Mouse (Mus musculus): ENCODE data around the gene Ly6g5b. TPM values are rescaled to one million over a fixed set of nuclear protein-coding genes. Genes with fewer than 3 reads are reported as not detected.

The Ly6g5b gene
- polyA plus RNA-seq (2012; rRNA removed) = 0.76 and 1.4 TPM in 2 replicates

- H3K27ac ChIP-seq (ENCODE audit: insufficient read depth, low read depth, low read length) = no peak within 1 kb of the TSS
- 85% methylated on average over 8 of the region's 8 CpGs for WGBS
These were observed at the start of gene Ly6g5b for GRCm38 (mm10) chr17:35115046-35116019. Gene Ly6g5b, minus strand, starts transcription at chr17:35115428.

GRCm38 (mm10) chr17:35164218-35164567 lies 49.0 kb upstream of the Ly6g5b start:
- Histone ChIP-seq H3K27me3 (ENCODE audit: control insufficient read depth, insufficient read depth, low read length) (no peaks in the 10 kb centered on the region), H3K27ac (ENCODE audit: insufficient read depth, low read depth, low read length) (peak overlapping the region; percentile 80), H3K4me3 (ENCODE audit: low read depth, low read length) (peak overlapping the region; percentile 99), H3K4me1 (ENCODE audit: control insufficient read depth, insufficient read depth, insufficient read length, low read length) (peaks cover 10% of the 10 kb centered on the region; the same call in 1 of the 2 replicates), H3K36me3 (ENCODE audit: control insufficient read depth, insufficient read depth, low read length) (peaks cover 30% of the 10 kb centered on the region)
- 2% methylated on average over 28 of the region's 28 CpGs for WGBS
- TF ChIP-seq POLR2A (IDR thresholded peaks at IDR 0.05; ENCODE audit: low read depth, low read length) (no peak), CTCF (IDR thresholded peaks at IDR 0.05; ENCODE audit: extremely low read depth, insufficient read length, insufficient replicate concordance, low read depth, low read length) (no peak)

More at GRCm38 (mm10) chr17:35115046-35116019, at the start of gene Ly6g5b:
- TF ChIP-seq CTCF (IDR thresholded peaks at IDR 0.05; ENCODE audit: extremely low read depth, insufficient read length, insufficient replicate concordance, low read depth, low read length) (peak; percentile 42; the same call in 1 of the 2 replicates), POLR2A (IDR thresholded peaks at IDR 0.05; ENCODE audit: low read depth, low read length) (no peak)
- Histone ChIP-seq H3K4me3 (ENCODE audit: low read depth, low read length) (no peak within 1 kb of the TSS), H3K4me1 (ENCODE audit: control insufficient read depth, insufficient read depth, insufficient read length, low read length) (no peaks in the 10 kb centered on the region), H3K27me3 (ENCODE audit: control insufficient read depth, insufficient read depth, low read length) (no peaks in the 10 kb centered on the region), H3K36me3 (ENCODE audit: control insufficient read depth, insufficient read depth, low read length) (peaks cover 44% of the 10 kb centered on the region)

GRCm38 (mm10) chr17:35163326-35164081 lies 48.3 kb upstream of the Ly6g5b start:
- peaks cover 10% of the 10 kb centered on the region; the same call in 1 of the 2 replicates for H3K4me1 ChIP-seq (ENCODE audit: control insufficient read depth, insufficient read depth, insufficient read length, low read length)
- 2% methylated on average over 8 of the region's 8 CpGs for WGBS
- no peaks in the 10 kb centered on the region for H3K27me3 ChIP-seq (ENCODE audit: control insufficient read depth, insufficient read depth, low read length)
- peak overlapping the region; percentile 80 for H3K27ac ChIP-seq (ENCODE audit: insufficient read depth, low read depth, low read length)
- peaks cover 37% of the 10 kb centered on the region for H3K36me3 ChIP-seq (ENCODE audit: control insufficient read depth, insufficient read depth, low read length)
- TF ChIP-seq POLR2A (IDR thresholded peaks at IDR 0.05; ENCODE audit: low read depth, low read length) (no peak), CTCF (IDR thresholded peaks at IDR 0.05; ENCODE audit: extremely low read depth, insufficient read length, insufficient replicate concordance, low read depth, low read length) (no peak)
- H3K4me3 ChIP-seq (ENCODE audit: low read depth, low read length) = peak overlapping the region; percentile 99

GRCm38 (mm10) chr17:35162730-35163129 lies 47.5 kb upstream of the Ly6g5b start:
- Histone ChIP-seq H3K27ac (ENCODE audit: insufficient read depth, low read depth, low read length) (no peak overlapping the region), H3K27me3 (ENCODE audit: control insufficient read depth, insufficient read depth, low read length) (no peaks in the 10 kb centered on the region), H3K4me3 (ENCODE audit: low read depth, low read length) (peak overlapping the region; percentile 35), H3K4me1 (ENCODE audit: control insufficient read depth, insufficient read depth, insufficient read length, low read length) (peaks cover 10% of the 10 kb centered on the region; the same call in 1 of the 2 replicates), H3K36me3 (ENCODE audit: control insufficient read depth, insufficient read depth, low read length) (peaks cover 44% of the 10 kb centered on the region)
- TF ChIP-seq POLR2A (IDR thresholded peaks at IDR 0.05; ENCODE audit: low read depth, low read length) (no peak), CTCF (IDR thresholded peaks at IDR 0.05; ENCODE audit: extremely low read depth, insufficient read length, insufficient replicate concordance, low read depth, low read length) (no peak)
- 10% methylated on average over 12 of the region's 12 CpGs for WGBS

GRCm38 (mm10) chr17:35162121-35162520 lies 46.9 kb upstream of the Ly6g5b start:
- WGBS = 70% methylated on average over 14 of the region's 14 CpGs
- peaks cover 10% of the 10 kb centered on the region; the same call in 1 of the 2 replicates for H3K4me1 ChIP-seq (ENCODE audit: control insufficient read depth, insufficient read depth, insufficient read length, low read length)
- no peak for TF ChIP-seq CTCF (IDR thresholded peaks at IDR 0.05; ENCODE audit: extremely low read depth, insufficient read length, insufficient replicate concordance, low read depth, low read length)
- no peak for TF ChIP-seq POLR2A (IDR thresholded peaks at IDR 0.05; ENCODE audit: low read depth, low read length)
- no peak overlapping the region for H3K4me3 ChIP-seq (ENCODE audit: low read depth, low read length)
- H3K27me3 ChIP-seq (ENCODE audit: control insufficient read depth, insufficient read depth, low read length) = no peaks in the 10 kb centered on the region
- no peak overlapping the region for H3K27ac ChIP-seq (ENCODE audit: insufficient read depth, low read depth, low read length)
- H3K36me3 ChIP-seq (ENCODE audit: control insufficient read depth, insufficient read depth, low read length) = peaks cover 50% of the 10 kb centered on the region

GRCm38 (mm10) chr17:35161421-35161820 lies 46.2 kb upstream of the Ly6g5b start:
- Histone ChIP-seq H3K36me3 (ENCODE audit: control insufficient read depth, insufficient read depth, low read length) (peaks cover 57% of the 10 kb centered on the region), H3K4me1 (ENCODE audit: control insufficient read depth, insufficient read depth, insufficient read length, low read length) (peaks cover 9% of the 10 kb centered on the region; the same call in 1 of the 2 replicates), H3K27ac (ENCODE audit: insufficient read depth, low read depth, low read length) (no peak overlapping the region), H3K4me3 (ENCODE audit: low read depth, low read length) (no peak overlapping the region), H3K27me3 (ENCODE audit: control insufficient read depth, insufficient read depth, low read length) (no peaks in the 10 kb centered on the region)
- WGBS = 76% methylated on average over 11 of the region's 11 CpGs
- TF ChIP-seq CTCF (IDR thresholded peaks at IDR 0.05; ENCODE audit: extremely low read depth, insufficient read length, insufficient replicate concordance, low read depth, low read length) = no peak

All from small intestine, adult 2 months (tissue).